Mouse (Mus musculus) lung, embryonic 16.5 days (tissue): ENCODE measurements at regions not wholly inside any gene's neighbourhood (a gene's known extent, or its start where the extent isn't known, plus 50 kb on each side); places are given as distances from the start of the nearest gene placed in this dataset.

Source experiments
- ATAC-seq: fragments of 200-750 bp; cut with Nextera tagmentation; 2 replicates; pipeline ENCODE4 v1.8.0; 2017; ENCODE audit warnings: low read depth, mild to moderate bottlenecking, moderate library complexity
- H3K27ac ChIP-seq: fragments of 300-500 bp; sonication (generic); 2 replicates; pipeline ENCODE4 v1.5.1; 2014; ENCODE audit warnings: mild to moderate bottlenecking, control low read depth, low read length
- H3K27me3 ChIP-seq: fragments of 300-500 bp; sonication (generic); 2 replicates; pipeline ENCODE4 v1.6.1; 2014; ENCODE audit warnings: low read depth, low read length, mixed read lengths; ENCODE audit not compliant: control insufficient read depth, insufficient read depth
- H3K36me3 ChIP-seq: fragments of 300-500 bp; sonication (generic); 2 replicates; pipeline ENCODE4 v1.6.1; 2014; ENCODE audit warnings: low read length; ENCODE audit not compliant: control insufficient read depth, insufficient read depth
- H3K4me1 ChIP-seq: fragments of 300-500 bp; sonication (generic); replicated peaks from 2 replicates; pipeline ENCODE4 v1.6.1; 2014; ENCODE audit warnings: low read length, mixed read lengths; ENCODE audit not compliant: control insufficient read depth, insufficient read depth
- H3K4me2 ChIP-seq: fragments of 300-500 bp; sonication (generic); 2 replicates; pipeline ENCODE4 v1.6.1; 2014; ENCODE audit warnings: low read depth, low read length, control low read depth
- H3K4me3 ChIP-seq: fragments of 300-500 bp; sonication (generic); 2 replicates; pipeline ENCODE4 v1.5.1; 2014; ENCODE audit warnings: mild to moderate bottlenecking, low read length, control low read depth
- H3K9ac ChIP-seq: fragments of 300-500 bp; sonication (generic); 2 replicates; pipeline ENCODE4 v1.6.1; 2014; ENCODE audit warnings: low read length, control low read depth
- H3K9me3 ChIP-seq: fragments of 300-500 bp; sonication (generic); 2 replicates; pipeline ENCODE4 v1.6.1; 2016; ENCODE audit warnings: low read length; ENCODE audit not compliant: control insufficient read depth
- WGBS: fragments of 180-500 bp; shearing (Covaris S2); extraction: QIAGEN DNeasy Blood & Tissue Kit; methylation state at CpG from one replicate; pipeline ENCODE4 v1.1.7; 2014; 5-methylcytosine and 5-hydroxymethylcytosine counted together

DNA sequence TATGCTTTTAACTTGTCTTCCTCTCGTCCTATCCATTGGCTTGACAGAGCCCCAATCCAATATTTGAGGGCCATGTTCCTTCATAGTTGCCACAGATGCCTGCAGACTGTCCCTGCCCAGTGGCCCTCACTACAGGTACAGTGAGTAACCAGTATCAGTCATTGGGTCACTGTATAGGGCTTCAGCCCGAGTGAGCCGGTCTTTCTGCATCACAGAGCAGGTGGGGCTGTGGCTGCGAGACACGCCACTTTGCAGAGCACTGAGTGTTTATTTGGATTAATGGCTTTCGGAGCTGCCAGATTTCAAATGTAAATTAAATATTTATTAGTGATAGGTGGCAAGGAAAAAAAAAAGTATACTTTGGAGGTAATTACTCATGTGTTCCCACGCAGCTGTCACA, 87.2 kb upstream of the Alk start:
- no peak for ATAC-seq
- H3K27ac ChIP-seq: no peak overlapping the region
- H3K4me2 ChIP-seq: no peak overlapping the region
- H3K27me3 ChIP-seq: no peaks in the 10 kb centered on the region
- H3K9me3 ChIP-seq: no peaks in the 10 kb centered on the region
- 44% methylated on average over 7 of the region's 7 CpGs for WGBS
- H3K36me3 ChIP-seq: no peaks in the 10 kb centered on the region
- no peak overlapping the region for H3K9ac ChIP-seq
- no peak overlapping the region for H3K4me3 ChIP-seq
- no peaks in the 10 kb centered on the region for H3K4me1 ChIP-seq

DNA sequence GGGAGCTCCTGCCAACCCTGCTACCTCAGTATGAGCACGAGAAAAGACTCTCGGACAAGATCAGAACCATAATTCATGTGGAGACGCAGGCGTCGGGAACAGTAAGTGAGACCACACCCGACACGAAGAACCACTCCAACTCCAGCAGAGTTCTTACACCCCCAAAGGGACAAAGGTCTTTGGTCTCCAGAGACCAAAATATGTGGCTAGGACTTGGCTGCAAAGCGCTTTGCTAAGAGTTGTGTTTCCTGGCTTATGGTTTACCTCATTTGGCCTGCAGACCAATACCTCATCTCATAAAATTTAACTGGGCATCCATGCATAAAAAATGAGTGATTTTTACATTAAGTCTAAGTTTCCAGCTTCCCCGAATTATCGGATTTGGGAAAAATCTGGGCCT, 85.2 kb upstream of the Alk start:
- ATAC-seq: no peak
- 80% methylated on average over 10 of the region's 10 CpGs for WGBS
- H3K9me3 ChIP-seq: no peaks in the 10 kb centered on the region
- no peak overlapping the region for H3K9ac ChIP-seq
- H3K27me3 ChIP-seq: no peaks in the 10 kb centered on the region
- no peaks in the 10 kb centered on the region for H3K4me1 ChIP-seq
- no peak overlapping the region for H3K27ac ChIP-seq
- no peak overlapping the region for H3K4me3 ChIP-seq
- H3K4me2 ChIP-seq: no peak overlapping the region
- H3K36me3 ChIP-seq: no peaks in the 10 kb centered on the region

DNA sequence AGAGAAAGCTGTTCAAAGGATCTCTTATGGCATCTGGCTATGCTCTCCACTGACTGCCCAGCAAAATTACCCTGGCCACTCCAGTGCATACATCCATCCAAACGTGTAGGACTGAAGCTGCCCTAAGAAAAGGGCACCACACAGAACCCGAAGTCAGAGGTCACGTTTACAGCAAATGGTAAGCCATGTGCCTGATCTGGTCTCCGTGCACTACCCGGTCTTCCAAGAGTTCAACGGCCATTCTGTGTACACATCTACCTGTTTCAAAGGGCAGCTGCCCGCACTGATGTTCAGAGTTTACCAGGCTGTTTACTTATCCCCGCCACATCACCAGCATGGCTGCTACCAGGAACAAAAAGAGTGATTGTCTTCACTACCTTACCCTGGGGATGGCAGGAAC, 84.4 kb upstream of the Alk start:
- Histone ChIP-seq H3K36me3 (no peaks in the 10 kb centered on the region), H3K4me3 (no peak overlapping the region), H3K4me2 (no peak overlapping the region), H3K27me3 (no peaks in the 10 kb centered on the region), H3K27ac (no peak overlapping the region), H3K9me3 (no peaks in the 10 kb centered on the region), H3K4me1 (no peaks in the 10 kb centered on the region), H3K9ac (no peak overlapping the region)
- no peak for ATAC-seq
- WGBS: 58% methylated on average over 8 of the region's 8 CpGs

DNA sequence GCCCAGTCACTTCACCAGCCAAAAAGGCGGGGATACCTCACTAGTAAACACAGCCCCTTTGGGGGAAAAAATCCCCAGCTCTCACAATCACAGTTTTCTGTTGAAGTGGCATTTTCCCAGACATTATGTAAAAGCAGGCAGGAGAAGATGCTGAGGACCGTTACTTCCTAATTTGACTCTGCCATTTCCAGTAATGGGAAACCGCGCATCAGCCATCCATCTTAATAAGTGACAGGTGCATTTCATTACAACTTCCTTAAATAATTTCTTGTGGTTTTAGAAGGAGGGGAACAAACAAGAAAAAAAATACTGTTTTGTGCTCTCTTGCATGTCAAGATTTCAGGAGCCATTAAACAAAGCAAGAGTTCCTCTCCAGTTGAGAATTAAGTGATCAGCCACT, 70.2 kb upstream of the Alk start:
- H3K27me3 ChIP-seq: no peaks in the 10 kb centered on the region
- H3K9me3 ChIP-seq: no peaks in the 10 kb centered on the region
- WGBS: 78% methylated on average over 4 of the region's 4 CpGs
- ATAC-seq: no peak
- no peak overlapping the region for H3K4me2 ChIP-seq
- no peak overlapping the region for H3K27ac ChIP-seq
- H3K4me3 ChIP-seq: no peak overlapping the region
- H3K36me3 ChIP-seq: no peaks in the 10 kb centered on the region
- H3K9ac ChIP-seq: no peak overlapping the region
- H3K4me1 ChIP-seq: no peaks in the 10 kb centered on the region

DNA sequence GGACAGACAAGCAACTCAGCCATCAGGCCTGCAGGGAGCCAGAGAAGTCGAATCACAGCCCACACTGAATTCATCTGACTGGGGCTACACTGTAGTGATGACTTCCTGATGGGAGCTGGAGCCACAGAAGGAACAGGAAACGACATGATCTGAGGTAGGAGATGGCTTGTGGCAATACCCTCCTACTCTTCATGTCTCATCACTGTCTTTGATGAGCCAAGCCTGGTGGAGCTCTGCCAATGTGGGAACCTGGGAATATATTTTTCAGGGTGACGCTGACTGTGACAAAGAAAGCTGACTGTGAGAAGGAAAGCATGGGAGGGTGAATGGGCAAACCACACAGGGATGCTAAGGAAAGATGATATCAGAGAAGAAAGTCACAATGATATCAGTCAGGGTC, 67.6 kb upstream of the Alk start:
- no peak overlapping the region for H3K9ac ChIP-seq
- H3K27ac ChIP-seq: no peak overlapping the region
- WGBS: 57% methylated on average over 3 of the region's 3 CpGs
- H3K4me2 ChIP-seq: no peak overlapping the region
- no peaks in the 10 kb centered on the region for H3K36me3 ChIP-seq
- H3K27me3 ChIP-seq: no peaks in the 10 kb centered on the region
- H3K9me3 ChIP-seq: no peaks in the 10 kb centered on the region
- ATAC-seq: no peak
- H3K4me1 ChIP-seq: no peaks in the 10 kb centered on the region
- no peak overlapping the region for H3K4me3 ChIP-seq

DNA sequence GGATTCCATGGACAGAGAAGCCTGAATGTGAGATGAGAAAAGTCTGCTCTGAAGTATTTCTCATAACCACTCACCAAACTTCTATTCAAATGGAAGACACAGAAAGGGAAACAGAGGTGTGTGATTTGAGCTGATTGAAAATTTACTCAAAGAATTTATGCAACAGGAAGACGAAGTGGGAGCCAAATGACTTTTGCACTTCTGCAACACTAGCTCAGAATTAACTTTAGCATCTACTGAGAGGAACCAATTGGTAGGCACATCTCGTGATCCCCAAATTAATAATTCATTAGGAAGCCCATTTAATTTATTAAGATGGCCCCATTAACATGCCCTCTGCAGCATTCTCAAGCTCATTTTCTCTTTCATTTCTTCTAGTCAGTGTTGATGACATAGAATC, 62.5 kb upstream of the Alk start:
- WGBS: 62% methylated on average over 2 of the region's 2 CpGs
- Histone ChIP-seq H3K4me3 (no peak overlapping the region), H3K9ac (no peak overlapping the region), H3K36me3 (no peaks in the 10 kb centered on the region), H3K4me2 (no peak overlapping the region), H3K4me1 (no peaks in the 10 kb centered on the region), H3K27me3 (no peaks in the 10 kb centered on the region), H3K27ac (no peak overlapping the region), H3K9me3 (no peaks in the 10 kb centered on the region)
- ATAC-seq: no peak

DNA sequence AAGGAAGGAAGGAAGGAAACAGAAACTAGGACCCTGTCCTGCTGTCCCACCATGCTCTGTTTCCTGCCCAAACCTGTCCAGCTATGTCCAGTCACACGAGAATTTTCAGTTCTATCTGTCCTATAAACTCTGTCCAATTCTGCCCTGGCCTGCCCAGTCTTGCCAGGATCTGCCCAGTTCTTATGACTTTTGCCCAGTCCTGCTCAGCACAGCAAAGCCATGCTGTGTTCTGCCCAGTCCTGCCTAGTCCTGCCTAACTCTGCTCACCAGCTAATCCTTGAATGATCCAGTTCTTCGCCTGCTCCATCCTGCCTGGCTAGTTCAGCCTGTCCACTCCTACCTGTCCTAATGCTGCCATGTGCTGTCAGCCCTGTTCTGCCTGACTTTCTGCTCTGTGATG, 57.3 kb upstream of the Alk start:
- H3K36me3 ChIP-seq: no peaks in the 10 kb centered on the region
- ATAC-seq: no peak
- H3K27ac ChIP-seq: no peak overlapping the region
- H3K9ac ChIP-seq: no peak overlapping the region
- H3K27me3 ChIP-seq: no peaks in the 10 kb centered on the region
- H3K4me3 ChIP-seq: no peak overlapping the region
- no peaks in the 10 kb centered on the region for H3K4me1 ChIP-seq
- H3K9me3 ChIP-seq: no peaks in the 10 kb centered on the region
- no peak overlapping the region for H3K4me2 ChIP-seq
- WGBS: 68% methylated on average over 2 of the region's 2 CpGs

DNA sequence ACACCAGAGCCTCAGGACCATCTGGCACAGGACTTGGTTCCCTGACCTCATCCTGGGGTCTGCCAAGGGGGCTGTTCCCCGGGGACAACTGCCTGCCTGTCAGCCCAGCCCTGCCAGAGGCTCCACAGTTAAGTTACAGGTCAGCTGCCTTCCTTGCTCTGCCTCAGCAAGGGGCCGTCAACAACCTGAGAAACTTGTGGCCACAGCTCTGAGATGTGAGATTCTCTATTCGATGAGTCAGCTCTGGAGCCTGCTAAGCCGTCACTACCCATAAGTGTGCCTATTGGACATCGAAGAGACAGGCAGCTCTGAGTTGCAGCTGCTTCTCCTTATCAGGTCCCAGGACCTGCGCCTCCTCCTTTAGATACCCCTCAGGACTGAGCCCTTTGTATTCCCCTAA, 54.3 kb upstream of the Alk start:
- Histone ChIP-seq H3K4me1 (no peaks in the 10 kb centered on the region), H3K9ac (no peak overlapping the region), H3K36me3 (no peaks in the 10 kb centered on the region), H3K9me3 (no peaks in the 10 kb centered on the region), H3K27me3 (no peaks in the 10 kb centered on the region), H3K4me2 (no peak overlapping the region), H3K4me3 (no peak overlapping the region), H3K27ac (no peak overlapping the region)
- 36% methylated on average over 6 of the region's 6 CpGs for WGBS
- ATAC-seq: no peak

DNA sequence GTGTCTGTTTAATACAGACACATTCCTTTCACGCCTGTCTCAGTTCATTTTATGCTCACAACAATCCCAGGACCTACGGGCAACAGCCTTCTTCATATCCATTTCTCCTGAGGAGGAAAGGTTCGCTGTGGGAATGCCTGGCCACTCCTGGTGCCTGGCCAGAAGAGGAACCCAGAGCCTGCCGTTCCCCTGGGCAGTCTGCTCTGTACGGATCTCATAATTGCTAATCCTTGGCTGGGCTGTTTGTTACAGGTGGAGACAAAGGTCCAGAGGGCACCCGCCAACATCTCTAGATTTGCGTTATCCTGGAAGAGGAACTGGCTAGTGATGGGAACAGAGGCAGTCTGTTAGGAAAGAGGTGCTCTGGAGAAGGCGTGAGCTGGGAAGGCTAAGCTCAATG, 53.4 kb upstream of the Alk start:
- Histone ChIP-seq H3K27me3 (no peaks in the 10 kb centered on the region), H3K9me3 (no peaks in the 10 kb centered on the region), H3K4me3 (no peak overlapping the region), H3K4me1 (no peaks in the 10 kb centered on the region), H3K36me3 (no peaks in the 10 kb centered on the region), H3K9ac (no peak overlapping the region), H3K27ac (no peak overlapping the region), H3K4me2 (no peak overlapping the region)
- 63% methylated on average over 8 of the region's 8 CpGs for WGBS
- ATAC-seq: no peak
